Mouse (Mus musculus) brain, embryonic 18.5 days (tissue): ENCODE measurements around the gene Gpr176.

Source experiments
- DNase-seq: peaks from one replicate; pipeline ENCODE4 v3.0.0-alpha.2; 2012; ENCODE audit warnings: low read depth, low spot score

Gene Gpr176

GRCm38 (mm10) chr2:118245914-118246313 is 127.3 kb downstream of the Gpr176 start:
- no peak for DNase-seq

- no peak for DNase-seq
These were observed 137.0 kb downstream of the Gpr176 start for GRCm38 (mm10) chr2:118236196-118236595.

- no peak for DNase-seq
These were observed 137.6 kb downstream of the Gpr176 start for GRCm38 (mm10) chr2:118235614-118236013.

GRCm38 (mm10) chr2:118230544-118230943 is 142.7 kb downstream of the Gpr176 start:
- DNase-seq, result no peak

GRCm38 (mm10) chr2:118228486-118229079 is 144.6 kb downstream of the Gpr176 start:
- no peak for DNase-seq
